Mouse (Mus musculus) yolk sac, embryonic 10.5 days (tissue): ENCODE results near the gene Brd3.

Source experiments
- DNase-seq: peaks from one replicate; pipeline ENCODE4 v3.0.0-alpha.2; 2017; ENCODE audit warnings: low spot score

Brd3 gene

GRCm38 (mm10) chr2:27470535-27470934 lies 36.9 kb downstream of the Brd3 start:
- DNase-seq: no peak

- DNase-seq: peak; percentile 62
Measured at GRCm38 (mm10) chr2:27469991-27470355, 37.5 kb downstream of the Brd3 start.

- DNase-seq: peak; percentile 72
Measured at GRCm38 (mm10) chr2:27469292-27469990, 38.0 kb downstream of the Brd3 start.

GRCm38 (mm10) chr2:27462901-27463300 lies 44.6 kb downstream of the Brd3 start:
- DNase-seq: no peak

GRCm38 (mm10) chr2:27461881-27462660 lies 45.4 kb downstream of the Brd3 start:
- peak; percentile 79 for DNase-seq

GRCm38 (mm10) chr2:27460651-27461050 lies 46.8 kb downstream of the Brd3 start:
- no peak for DNase-seq

GRCm38 (mm10) chr2:27460163-27460562 lies 47.3 kb downstream of the Brd3 start:
- no peak for DNase-seq

- DNase-seq: no peak
Measured at GRCm38 (mm10) chr2:27459735-27460134, 47.7 kb downstream of the Brd3 start.

- DNase-seq: no peak
Measured at GRCm38 (mm10) chr2:27450226-27450625, 57.2 kb downstream of the Brd3 start.

- DNase-seq: no peak
Measured at GRCm38 (mm10) chr2:27447782-27448181, 59.7 kb downstream of the Brd3 start.

- DNase-seq: no peak
Measured at GRCm38 (mm10) chr2:27446812-27447211, 60.6 kb downstream of the Brd3 start.

GRCm38 (mm10) chr2:27445910-27446309 lies 61.6 kb downstream of the Brd3 start:
- DNase-seq: no peak

GRCm38 (mm10) chr2:27443450-27443708 lies 64.1 kb downstream of the Brd3 start:
- no peak for DNase-seq

- no peak for DNase-seq
Measured at GRCm38 (mm10) chr2:27442708-27443449, 64.6 kb downstream of the Brd3 start.

GRCm38 (mm10) chr2:27441767-27442707 lies 65.4 kb downstream of the Brd3 start, which contains the start of gene Brd3os:
Gene Brd3os (plus strand): TSS chr2:27442324.
- DNase-seq: peak; percentile 99

GRCm38 (mm10) chr2:27438281-27438680 lies 69.2 kb downstream of the Brd3 start:
- DNase-seq: peak; percentile 42

- no peak for DNase-seq
Measured at GRCm38 (mm10) chr2:27437876-27438275, 69.6 kb downstream of the Brd3 start.

GRCm38 (mm10) chr2:27432599-27432998 lies 74.9 kb downstream of the Brd3 start:
- no peak for DNase-seq

GRCm38 (mm10) chr2:27430621-27431020 lies 76.8 kb downstream of the Brd3 start:
- no peak for DNase-seq

- DNase-seq: peak; percentile 62
Measured at GRCm38 (mm10) chr2:27428071-27428470, 79.4 kb downstream of the Brd3 start.

- peak; percentile 97 for DNase-seq
Measured at GRCm38 (mm10) chr2:27426855-27427457, 80.5 kb downstream of the Brd3 start, which contains the start of gene Vav2. Gene Vav2 (minus strand): TSS chr2:27427033.
